Mouse (Mus musculus) intestine, embryonic 15.5 days (tissue): ENCODE data around the gene Gm12845. TPM values are rescaled to one million over a fixed set of nuclear protein-coding genes. Genes with fewer than 3 reads are reported as not detected.

Experiments used
- ATAC-seq: fragments of 200-750 bp; cut with Nextera tagmentation; 2 replicates; pipeline ENCODE4 v1.8.0; 2017; ENCODE audit warnings: moderate TSS enrichment, moderate library complexity
- H3K27ac ChIP-seq: fragments of 300-500 bp; sonication (generic); 2 replicates; pipeline ENCODE4 v1.5.1; 2015; ENCODE audit warnings: mild to moderate bottlenecking, inconsistent platforms
- H3K27me3 ChIP-seq: fragments of 300-500 bp; sonication (generic); replicated peaks from 2 replicates; pipeline ENCODE4 v1.6.1; 2015; ENCODE audit warnings: inconsistent platforms
- H3K36me3 ChIP-seq: fragments of 300-500 bp; sonication (generic); 2 replicates; pipeline ENCODE4 v1.6.1; 2015; ENCODE audit warnings: inconsistent platforms
- H3K4me1 ChIP-seq: fragments of 300-500 bp; sonication (generic); replicated peaks from 2 replicates; pipeline ENCODE4 v1.6.1; 2015; ENCODE audit warnings: inconsistent platforms
- H3K4me2 ChIP-seq: fragments of 300-500 bp; sonication (generic); replicated peaks from 2 replicates; pipeline ENCODE4 v1.6.1; 2015; ENCODE audit warnings: mild to moderate bottlenecking, inconsistent platforms
- H3K4me3 ChIP-seq: fragments of 300-500 bp; sonication (generic); replicated peaks from 2 replicates; pipeline ENCODE4 v1.5.1; 2015; ENCODE audit warnings: inconsistent platforms
- H3K9ac ChIP-seq: fragments of 300-500 bp; sonication (generic); 2 replicates; pipeline ENCODE4 v1.6.1; 2015; ENCODE audit warnings: inconsistent platforms
- H3K9me3 ChIP-seq: fragments of 300-500 bp; sonication (generic); 2 replicates; pipeline ENCODE4 v1.6.1; 2016; ENCODE audit warnings: inconsistent platforms
- WGBS: fragments of 180-500 bp; shearing (Covaris S2); methylation state at CpG from one replicate; pipeline ENCODE4 v1.1.7; 2015; 5-methylcytosine and 5-hydroxymethylcytosine counted together
- polyA plus RNA-seq: library from polyadenylated mRNA; unstranded; fragments of >200 nt; fragmentation: Nextera tagmentation; extraction: Ambion mirVana; gene quantifications from 2 replicates; pipeline ENCODE4 v1.2.1, GENCODE M21; 2015

The Gm12845 gene
- not detected in 2 replicates for polyA plus RNA-seq

GRCm38 (mm10) chr4:117724112-117724511, at the start of gene Gm12845:
Gene Gm12845, plus strand, starts transcription at chr4:117724412.
- no peak for ATAC-seq
- no peak within 1 kb of the TSS for H3K4me2 ChIP-seq
- 83% methylated on average over 1 of the region's 1 CpGs for WGBS

GRCm38 (mm10) chr4:117676903-117677302, 47.3 kb upstream of the Gm12845 start:
- ATAC-seq, result peak; percentile 46; the same call in 1 of the 2 replicates
- H3K36me3 ChIP-seq, result peaks cover 44% of the 10 kb centered on the region
- 18% methylated on average over 3 of the region's 3 CpGs for WGBS

More at GRCm38 (mm10) chr4:117724112-117724511, at the start of gene Gm12845:
- Histone ChIP-seq H3K36me3 (no peaks in the 10 kb centered on the region), H3K27ac (no peak within 1 kb of the TSS), H3K9ac (no peak within 1 kb of the TSS), H3K4me1 (no peaks in the 10 kb centered on the region), H3K27me3 (no peaks in the 10 kb centered on the region), H3K9me3 (no peaks in the 10 kb centered on the region), H3K4me3 (no peak within 1 kb of the TSS)

GRCm38 (mm10) chr4:117680963-117681362, 43.2 kb upstream of the Gm12845 start:
- H3K4me1 ChIP-seq, result peaks cover 10% of the 10 kb centered on the region
- no peak for ATAC-seq
- H3K4me3 ChIP-seq, result peak overlapping the region; percentile 89
- H3K9me3 ChIP-seq, result no peaks in the 10 kb centered on the region
- peaks cover 19% of the 10 kb centered on the region for H3K36me3 ChIP-seq
- peak overlapping the region; percentile 82; the same call in 1 of the 2 replicates for H3K9ac ChIP-seq
- H3K4me2 ChIP-seq, result peak overlapping the region; percentile 83
- no peak overlapping the region for H3K27ac ChIP-seq
- no peaks in the 10 kb centered on the region for H3K27me3 ChIP-seq
- 81% methylated on average over 6 of the region's 6 CpGs for WGBS

More at GRCm38 (mm10) chr4:117676903-117677302, 47.3 kb upstream of the Gm12845 start:
- H3K9me3 ChIP-seq, result no peaks in the 10 kb centered on the region
- no peak overlapping the region for H3K9ac ChIP-seq
- H3K27me3 ChIP-seq, result no peaks in the 10 kb centered on the region
- H3K4me2 ChIP-seq, result no peak overlapping the region
- H3K4me3 ChIP-seq, result no peak overlapping the region
- no peak overlapping the region for H3K27ac ChIP-seq
- H3K4me1 ChIP-seq, result peaks cover 8% of the 10 kb centered on the region

- Histone ChIP-seq H3K27me3 (no peaks in the 10 kb centered on the region), H3K4me2 (peak within 1 kb of the TSS; percentile 83), H3K36me3 (peaks cover 16% of the 10 kb centered on the region), H3K9me3 (no peaks in the 10 kb centered on the region), H3K9ac (peak within 1 kb of the TSS; percentile 82), H3K27ac (no peak within 1 kb of the TSS), H3K4me1 (peaks cover 10% of the 10 kb centered on the region), H3K4me3 (peak within 1 kb of the TSS; percentile 89)
- ATAC-seq, result peak; percentile 93
- under 1% methylated on average over 33 of the region's 33 CpGs for WGBS
Observed at GRCm38 (mm10) chr4:117681931-117682461, 42.2 kb upstream of the Gm12845 start, which contains the start of gene Dmap1. Gene Dmap1, minus strand, starts transcription at chr4:117682273.

- no peak for ATAC-seq
- Histone ChIP-seq H3K4me1 (peaks cover 10% of the 10 kb centered on the region), H3K36me3 (peaks cover 16% of the 10 kb centered on the region), H3K4me2 (peak overlapping the region; percentile 83), H3K9me3 (no peaks in the 10 kb centered on the region), H3K9ac (no peak overlapping the region; the same call in 1 of the 2 replicates), H3K27ac (no peak overlapping the region), H3K27me3 (no peaks in the 10 kb centered on the region), H3K4me3 (peak overlapping the region; percentile 89)
Observed at GRCm38 (mm10) chr4:117682463-117682862, 41.7 kb upstream of the Gm12845 start.

- Histone ChIP-seq H3K9ac (no peak overlapping the region), H3K9me3 (no peaks in the 10 kb centered on the region), H3K36me3 (peaks cover 16% of the 10 kb centered on the region), H3K27ac (no peak overlapping the region), H3K4me3 (no peak overlapping the region), H3K4me1 (peaks cover 10% of the 10 kb centered on the region), H3K4me2 (0 out of 2 replicates have a peak overlapping the region, but pooled peaks have one; percentile 83), H3K27me3 (no peaks in the 10 kb centered on the region)
- WGBS, result 55% methylated on average over 6 of the region's 6 CpGs
- no peak for ATAC-seq
Observed at GRCm38 (mm10) chr4:117683048-117683768, 41.0 kb upstream of the Gm12845 start.

GRCm38 (mm10) chr4:117686354-117686753, 37.9 kb upstream of the Gm12845 start:
- Histone ChIP-seq H3K9ac (no peak overlapping the region), H3K36me3 (no peaks in the 10 kb centered on the region), H3K4me1 (peaks cover 4% of the 10 kb centered on the region), H3K27ac (no peak overlapping the region), H3K4me2 (no peak overlapping the region), H3K9me3 (no peaks in the 10 kb centered on the region), H3K4me3 (no peak overlapping the region), H3K27me3 (no peaks in the 10 kb centered on the region)
- WGBS, result 86% methylated on average over 4 of the region's 4 CpGs
- no peak for ATAC-seq

GRCm38 (mm10) chr4:117705361-117705760, 18.9 kb upstream of the Gm12845 start:
- Histone ChIP-seq H3K4me2 (no peak overlapping the region), H3K9me3 (no peaks in the 10 kb centered on the region), H3K9ac (no peak overlapping the region), H3K27ac (no peak overlapping the region), H3K4me3 (no peak overlapping the region), H3K4me1 (0 out of 2 replicates have a peak, but pooled peaks cover 3% of the 10 kb centered on the region), H3K27me3 (no peaks in the 10 kb centered on the region), H3K36me3 (no peaks in the 10 kb centered on the region)
- ATAC-seq, result no peak
- 5% methylated on average over 7 of the region's 7 CpGs for WGBS

GRCm38 (mm10) chr4:117708780-117709550, 15.2 kb upstream of the Gm12845 start:
- ATAC-seq, result peak; percentile 80
- H3K4me3 ChIP-seq, result no peak overlapping the region
- H3K4me1 ChIP-seq, result 0 out of 2 replicates have a peak, but pooled peaks cover 3% of the 10 kb centered on the region
- no peak overlapping the region for H3K9ac ChIP-seq
- peak overlapping the region; percentile 32; the same call in 1 of the 2 replicates for H3K27ac ChIP-seq
- 49% methylated on average over 3 of the region's 3 CpGs for WGBS
- no peaks in the 10 kb centered on the region for H3K27me3 ChIP-seq
- 0 out of 2 replicates have a peak overlapping the region, but pooled peaks have one; percentile 4 for H3K4me2 ChIP-seq
- H3K36me3 ChIP-seq, result no peaks in the 10 kb centered on the region
- no peaks in the 10 kb centered on the region for H3K9me3 ChIP-seq

GRCm38 (mm10) chr4:117712314-117712713, 11.9 kb upstream of the Gm12845 start:
- Histone ChIP-seq H3K4me3 (no peak overlapping the region), H3K9ac (no peak overlapping the region), H3K27ac (no peak overlapping the region), H3K36me3 (no peaks in the 10 kb centered on the region), H3K27me3 (no peaks in the 10 kb centered on the region), H3K4me2 (no peak overlapping the region), H3K4me1 (0 out of 2 replicates have a peak, but pooled peaks cover 3% of the 10 kb centered on the region), H3K9me3 (no peaks in the 10 kb centered on the region)
- ATAC-seq, result no peak
- 87% methylated on average over 3 of the region's 3 CpGs for WGBS

GRCm38 (mm10) chr4:117713303-117714098, 10.7 kb upstream of the Gm12845 start:
- no peaks in the 10 kb centered on the region for H3K27me3 ChIP-seq
- no peaks in the 10 kb centered on the region for H3K9me3 ChIP-seq
- 0 out of 2 replicates have a peak, but pooled peaks cover 3% of the 10 kb centered on the region for H3K4me1 ChIP-seq
- 57% methylated on average over 6 of the region's 6 CpGs for WGBS
- H3K4me2 ChIP-seq, result no peak overlapping the region
- peak; percentile 66 for ATAC-seq
- H3K36me3 ChIP-seq, result no peaks in the 10 kb centered on the region
- no peak overlapping the region for H3K27ac ChIP-seq
- H3K9ac ChIP-seq, result no peak overlapping the region
- no peak overlapping the region for H3K4me3 ChIP-seq
